Mouse (Mus musculus): ENCODE data around the gene Zfp979. TPM values are rescaled to one million over a fixed set of nuclear protein-coding genes. Genes with fewer than 3 reads are reported as not detected.
"Not testable (repeated sequence)": the region's sequence is repeated elsewhere in the genome, so short reads cannot be mapped to it uniquely, and the experiment has no call there.

The Zfp979 gene
- 1.9 and 4.0 TPM in 2 replicates for total RNA-seq (2014; rRNA removed)
- 0.86 and 1.6 TPM in 2 replicates for polyA plus RNA-seq (2015; fragmentation: Nextera tagmentation; extraction: Ambion mirVana)

DNA sequence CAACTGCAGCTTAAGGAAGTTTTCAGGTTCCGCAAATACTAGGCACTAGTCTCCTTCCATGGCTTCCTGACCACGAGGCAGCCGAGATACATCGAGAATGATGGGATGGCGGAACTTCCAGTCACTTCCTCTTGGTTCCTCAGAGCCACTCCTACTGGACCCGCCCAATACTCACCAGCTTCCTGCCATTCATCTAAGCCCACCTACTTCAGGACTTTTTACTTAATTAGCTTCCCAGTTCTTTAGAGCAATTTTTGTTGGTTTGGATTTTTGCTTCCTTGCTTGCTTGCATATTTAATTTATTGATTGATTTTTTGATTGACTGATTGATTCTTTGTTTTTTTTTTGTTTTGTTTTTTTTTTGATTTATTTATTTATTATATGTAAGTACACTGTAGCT, at the start of gene Zfp979:
Zfp979 (minus strand) TSS at position 101 of the 400 bp plus-strand sequence.
- ATAC-seq; H3K9me3 ChIP-seq (ENCODE audit: low read length); H3K36me3 ChIP-seq (ENCODE audit: insufficient read depth); H3K27ac ChIP-seq (ENCODE audit: low read depth, low read length); H3K27me3 ChIP-seq (ENCODE audit: insufficient read depth, low read length); H3K9ac ChIP-seq; H3K4me2 ChIP-seq (ENCODE audit: low read depth); H3K4me3 ChIP-seq (ENCODE audit: low read depth, low read length); H3K4me1 ChIP-seq (ENCODE audit: insufficient read depth); DNase-seq: not testable (repeated sequence)
- no CpG with 5 or more reads among the region's 6 CpGs for WGBS

DNA sequence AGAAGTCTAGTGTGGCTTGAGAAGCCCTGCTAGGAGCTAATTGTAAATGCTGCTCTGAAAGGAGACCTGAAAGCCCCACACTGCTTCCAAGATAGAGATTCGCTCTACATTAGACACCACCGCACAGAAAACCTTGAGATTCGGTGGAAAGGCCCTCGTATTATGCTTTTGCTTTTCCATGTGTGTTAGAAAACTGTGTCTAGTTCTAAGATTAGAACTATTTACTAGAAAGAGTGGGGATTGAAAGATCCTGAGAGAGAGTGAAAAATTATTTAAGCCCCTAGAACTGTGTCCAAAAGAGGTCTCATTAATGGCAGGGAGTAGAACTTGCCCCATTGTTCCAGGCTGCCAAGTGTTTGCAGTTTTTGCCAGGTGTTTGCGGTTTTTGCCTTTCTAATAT, 12.9 kb upstream of the Zfp979 start:
- not testable (repeated sequence) for H3K9ac ChIP-seq; H3K27me3 ChIP-seq (ENCODE audit: insufficient read depth, low read length); H3K36me3 ChIP-seq (ENCODE audit: insufficient read depth); H3K4me3 ChIP-seq (ENCODE audit: low read depth, low read length); H3K9me3 ChIP-seq (ENCODE audit: low read length); H3K4me2 ChIP-seq (ENCODE audit: low read depth); H3K4me1 ChIP-seq (ENCODE audit: insufficient read depth); DNase-seq; H3K27ac ChIP-seq (ENCODE audit: low read depth, low read length); ATAC-seq
- 88% methylated on average over 4 of the region's 5 CpGs for WGBS

DNA sequence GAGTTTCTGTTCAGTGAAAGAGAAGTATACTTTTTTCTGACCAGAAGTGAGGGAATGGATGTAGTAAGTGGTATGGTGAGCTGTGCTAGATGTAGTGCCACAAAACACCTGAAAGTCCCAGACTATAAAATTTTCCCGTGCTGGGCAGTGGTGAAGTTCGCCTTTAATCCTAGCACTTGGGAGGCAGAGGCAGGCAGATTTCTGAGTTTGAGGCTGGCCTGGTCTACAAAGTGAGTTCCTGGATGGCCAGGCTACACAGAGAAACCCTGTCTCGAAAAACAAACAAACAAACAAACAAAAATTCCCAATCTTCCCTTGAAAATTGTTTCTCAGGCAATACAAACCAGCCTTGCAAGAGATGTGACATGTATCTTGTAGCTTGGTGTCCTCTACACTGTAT, 5.1 kb upstream of the Zfp979 start:
- ATAC-seq; H3K4me1 ChIP-seq (ENCODE audit: insufficient read depth); H3K27me3 ChIP-seq (ENCODE audit: insufficient read depth, low read length); H3K36me3 ChIP-seq (ENCODE audit: insufficient read depth); H3K4me3 ChIP-seq (ENCODE audit: low read depth, low read length); DNase-seq; H3K9me3 ChIP-seq (ENCODE audit: low read length); H3K4me2 ChIP-seq (ENCODE audit: low read depth); H3K9ac ChIP-seq; H3K27ac ChIP-seq (ENCODE audit: low read depth, low read length): not testable (repeated sequence)
- no CpG with 5 or more reads among the region's 3 CpGs for WGBS

DNA sequence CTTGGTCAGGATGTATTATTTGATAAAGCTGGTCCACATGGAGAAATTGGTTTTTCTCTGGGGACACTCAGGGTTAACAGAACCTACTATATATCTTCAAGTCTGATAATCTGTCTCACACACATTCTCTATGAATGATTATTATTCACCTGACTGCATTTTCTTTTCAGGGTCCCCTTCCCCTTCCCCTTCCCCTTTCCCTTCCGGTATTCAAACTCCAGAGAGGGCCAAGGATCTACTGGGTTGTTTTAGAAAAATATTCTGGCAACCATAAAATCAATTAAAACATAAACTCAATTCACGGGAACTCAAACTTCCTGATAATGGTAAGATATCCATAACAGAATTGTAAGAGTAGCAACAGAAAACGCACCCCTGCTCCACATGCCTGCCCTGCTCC, 381 bp downstream of the Zfp979 start:
- H3K27me3 ChIP-seq (ENCODE audit: insufficient read depth, low read length); H3K4me3 ChIP-seq (ENCODE audit: low read depth, low read length); DNase-seq; H3K9ac ChIP-seq; H3K4me1 ChIP-seq (ENCODE audit: insufficient read depth); H3K36me3 ChIP-seq (ENCODE audit: insufficient read depth); ATAC-seq; H3K4me2 ChIP-seq (ENCODE audit: low read depth); H3K27ac ChIP-seq (ENCODE audit: low read depth, low read length); H3K9me3 ChIP-seq (ENCODE audit: low read length): not testable (repeated sequence)
- WGBS, result 42% methylated on average over 2 of the region's 3 CpGs

DNA sequence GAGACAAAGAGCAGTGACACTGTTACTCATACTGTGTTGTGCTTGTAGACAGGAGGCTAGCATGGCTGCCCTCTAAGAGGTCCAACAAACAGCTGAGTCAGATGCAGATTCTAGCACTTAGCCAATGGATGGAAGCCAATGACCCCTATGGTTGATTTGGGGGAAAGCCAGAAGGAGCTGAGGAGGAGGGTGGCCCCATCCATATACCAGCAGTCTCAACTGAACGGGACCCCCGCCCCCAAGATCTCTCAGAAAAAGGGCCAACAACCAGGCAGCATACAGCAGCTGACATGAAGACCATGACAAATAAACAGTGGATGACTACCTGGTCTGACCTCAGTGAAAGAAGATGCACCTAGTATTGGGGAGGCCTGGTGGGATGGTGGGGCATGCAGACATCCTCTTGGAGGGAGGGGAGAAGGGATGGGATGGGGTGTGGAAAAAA, 8.5 kb downstream of the Zfp979 start:
- no CpG with 5 or more reads among the region's 2 CpGs for WGBS
- not testable (repeated sequence) for H3K9me3 ChIP-seq (ENCODE audit: low read length); H3K27me3 ChIP-seq (ENCODE audit: insufficient read depth, low read length); ATAC-seq; H3K36me3 ChIP-seq (ENCODE audit: insufficient read depth); H3K9ac ChIP-seq; DNase-seq; H3K27ac ChIP-seq (ENCODE audit: low read depth, low read length); H3K4me1 ChIP-seq (ENCODE audit: insufficient read depth); H3K4me3 ChIP-seq (ENCODE audit: low read depth, low read length); H3K4me2 ChIP-seq (ENCODE audit: low read depth)

GRCm38 (mm10) chr4:147606511-147606910, 35.8 kb downstream of the Zfp979 start:
- H3K9me3 ChIP-seq (ENCODE audit: low read length), result peaks cover 33% of the 10 kb centered on the region
- WGBS, result 84% methylated on average over 6 of the region's 6 CpGs
- H3K36me3 ChIP-seq (ENCODE audit: insufficient read depth); H3K27me3 ChIP-seq (ENCODE audit: insufficient read depth, low read length); H3K4me1 ChIP-seq (ENCODE audit: insufficient read depth); H3K9ac ChIP-seq; H3K27ac ChIP-seq (ENCODE audit: low read depth, low read length); DNase-seq; H3K4me3 ChIP-seq (ENCODE audit: low read depth, low read length); ATAC-seq; H3K4me2 ChIP-seq (ENCODE audit: low read depth): not testable (repeated sequence)

DNA sequence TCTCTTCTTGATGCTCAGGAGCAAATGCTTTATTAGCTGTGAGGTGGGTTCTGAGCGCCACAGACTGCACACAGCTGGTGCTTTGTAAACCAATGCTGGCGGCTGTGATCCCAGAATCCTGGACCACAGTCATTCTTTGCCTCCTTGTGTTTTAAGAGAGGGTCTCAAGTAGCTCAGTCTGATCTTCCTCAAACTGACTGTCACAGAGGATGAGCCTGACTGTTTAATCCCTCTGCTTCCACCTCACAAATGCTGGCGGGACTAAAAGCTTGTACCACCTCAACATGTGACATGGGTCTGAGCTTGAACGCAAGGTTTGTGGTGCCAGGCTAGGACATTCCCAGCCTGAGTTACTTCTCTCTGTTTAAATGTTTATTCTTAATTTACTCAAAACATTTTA, 36.8 kb downstream of the Zfp979 start:
- Histone ChIP-seq H3K4me1 (ENCODE audit: insufficient read depth) (no peaks in the 10 kb centered on the region), H3K9ac (no peak overlapping the region), H3K9me3 (ENCODE audit: low read length) (peaks cover 34% of the 10 kb centered on the region), H3K4me3 (ENCODE audit: low read depth, low read length) (no peak overlapping the region), H3K27ac (ENCODE audit: low read depth, low read length) (no peak overlapping the region), H3K27me3 (ENCODE audit: insufficient read depth, low read length) (no peaks in the 10 kb centered on the region), H3K4me2 (ENCODE audit: low read depth) (no peak overlapping the region), H3K36me3 (ENCODE audit: insufficient read depth) (no peaks in the 10 kb centered on the region)
- TF ChIP-seq CTCF (IDR thresholded peaks at IDR 0.05; ENCODE audit: low read depth), result no peak
- ATAC-seq (no peak), DNase-seq (no peak)
- WGBS, result 86% methylated on average over 4 of the region's 4 CpGs

GRCm38 (mm10) chr4:147603806-147604205, 38.5 kb downstream of the Zfp979 start:
- H3K27ac ChIP-seq (ENCODE audit: low read depth, low read length), result no peak overlapping the region
- no peaks in the 10 kb centered on the region for H3K27me3 ChIP-seq (ENCODE audit: insufficient read depth, low read length)
- no peak overlapping the region for H3K4me3 ChIP-seq (ENCODE audit: low read depth, low read length)
- H3K9me3 ChIP-seq (ENCODE audit: low read length), result peaks cover 37% of the 10 kb centered on the region
- 82% methylated on average over 4 of the region's 4 CpGs for WGBS
- H3K4me2 ChIP-seq (ENCODE audit: low read depth), result no peak overlapping the region
- DNase-seq, result no peak
- no peak for TF ChIP-seq CTCF (IDR thresholded peaks at IDR 0.05; ENCODE audit: low read depth)
- H3K4me1 ChIP-seq (ENCODE audit: insufficient read depth), result no peaks in the 10 kb centered on the region
- no peaks in the 10 kb centered on the region for H3K36me3 ChIP-seq (ENCODE audit: insufficient read depth)
- ATAC-seq, result no peak
- H3K9ac ChIP-seq, result no peak overlapping the region
